Mouse (Mus musculus) midbrain, embryonic 14.5 days (tissue): Measurements from ENCODE around the gene 2210016F16Rik. TPM values are rescaled to one million over a fixed set of nuclear protein-coding genes. Genes with fewer than 3 reads are reported as not detected.
A peak's percentile ranks its signal among the peaks of the same experiment; 100 is the strongest.
"Not testable (repeated sequence)": the region's sequence is repeated elsewhere in the genome, so short reads cannot be mapped to it uniquely, and the experiment has no call there.

Experiments
- ATAC-seq: fragments of 200-750 bp; cut with Nextera tagmentation; 2 replicates; pipeline ENCODE4 v1.8.0; 2017; ENCODE audit warnings: moderate number of reproducible peaks, moderate library complexity; ENCODE audit not compliant: low FRiP score, low TSS enrichment
- DNase-seq: peaks from one replicate; pipeline ENCODE4 v3.0.0-alpha.2; 2015
- H3K27ac ChIP-seq: fragments of 300-500 bp; sonication (generic); replicated peaks from 2 replicates; pipeline ENCODE4 v1.5.1; 2014; ENCODE audit warnings: mild to moderate bottlenecking, low read depth, low read length, moderate library complexity
- H3K27me3 ChIP-seq: fragments of 300-500 bp; sonication (generic); 2 replicates; pipeline ENCODE4 v1.6.1; 2014; ENCODE audit warnings: low read length, control low read depth, mixed read lengths; ENCODE audit not compliant: control insufficient read depth, insufficient read depth
- H3K36me3 ChIP-seq: fragments of 300-500 bp; sonication (generic); 2 replicates; pipeline ENCODE4 v1.6.1; 2014; ENCODE audit warnings: low read length, control low read depth; ENCODE audit not compliant: control insufficient read depth, insufficient read depth
- H3K4me1 ChIP-seq: fragments of 300-500 bp; sonication (generic); 2 replicates; pipeline ENCODE4 v1.6.1; 2014; ENCODE audit warnings: mild to moderate bottlenecking, antibody characterized with exemption, low read length, control low read depth; ENCODE audit not compliant: control insufficient read depth, insufficient read depth
- H3K4me2 ChIP-seq: fragments of 300-500 bp; sonication (generic); 2 replicates; pipeline ENCODE4 v1.6.1; 2014; ENCODE audit warnings: mild to moderate bottlenecking, low read length, moderate library complexity
- H3K4me3 ChIP-seq: fragments of 300-500 bp; sonication (generic); replicated peaks from 2 replicates; pipeline ENCODE4 v1.5.1; 2014; ENCODE audit warnings: low read depth, low read length
- H3K9ac ChIP-seq: fragments of 300-500 bp; sonication (generic); replicated peaks from 2 replicates; pipeline ENCODE4 v1.6.1; 2014; ENCODE audit warnings: mild to moderate bottlenecking, low read length, moderate library complexity
- H3K9me3 ChIP-seq: fragments of 300-500 bp; sonication (generic); 2 replicates; pipeline ENCODE4 v1.6.1; 2016; ENCODE audit warnings: low read length, control low read depth, mixed read lengths; ENCODE audit not compliant: control insufficient read depth
- WGBS: fragments of 180-500 bp; shearing (Covaris S2); extraction: QIAGEN DNeasy Blood & Tissue Kit; methylation state at CpG from one replicate; pipeline ENCODE4 v1.1.7; 2014; 5-methylcytosine and 5-hydroxymethylcytosine counted together
- polyA plus RNA-seq: library from polyadenylated mRNA; unstranded; fragments of >200 nt; fragmentation: Nextera tagmentation; extraction: Ambion mirVana; gene quantifications from 2 replicates; pipeline ENCODE4 v1.2.1, GENCODE M21; 2014

2210016F16Rik gene
- polyA plus RNA-seq, 1 experiment from 2014 or later: 22.9 TPM

DNA sequence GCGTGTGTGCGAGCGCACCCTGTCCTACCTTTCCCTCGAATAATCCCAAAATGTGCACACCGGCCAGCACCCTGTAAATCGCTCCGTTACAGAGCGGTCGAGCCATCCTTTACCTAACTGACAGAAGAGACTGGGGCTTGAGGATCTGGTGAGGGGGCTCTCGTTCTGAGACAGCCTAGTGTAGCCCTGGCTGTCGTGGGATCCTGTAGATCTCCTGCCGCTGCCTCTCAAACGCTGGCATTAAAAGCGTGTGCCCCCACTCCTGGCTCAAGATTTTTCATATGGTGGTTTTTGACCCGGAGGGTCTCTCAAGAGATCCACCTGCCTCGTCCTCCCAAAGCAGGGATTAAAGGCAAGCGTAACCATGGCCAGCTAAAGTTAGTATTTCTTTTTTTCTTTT, 18.2 kb upstream of the 2210016F16Rik start, which contains the start of gene Hnrnpk:
Gene Hnrnpk, minus strand, starts transcription at position 101 of the 400 bp plus-strand sequence.
- WGBS: 5% methylated on average over 17 of the region's 17 CpGs
- not testable (repeated sequence) for H3K27me3 ChIP-seq, H3K9me3 ChIP-seq, H3K4me1 ChIP-seq, H3K36me3 ChIP-seq, ATAC-seq
- DNase-seq: peak; percentile 34
- peak within 1 kb of the TSS; percentile 100 for H3K4me3 ChIP-seq
- H3K9ac ChIP-seq: peak within 1 kb of the TSS; percentile 100
- peak within 1 kb of the TSS; percentile 100 for H3K27ac ChIP-seq
- peak within 1 kb of the TSS; percentile 51 for H3K4me2 ChIP-seq

DNA sequence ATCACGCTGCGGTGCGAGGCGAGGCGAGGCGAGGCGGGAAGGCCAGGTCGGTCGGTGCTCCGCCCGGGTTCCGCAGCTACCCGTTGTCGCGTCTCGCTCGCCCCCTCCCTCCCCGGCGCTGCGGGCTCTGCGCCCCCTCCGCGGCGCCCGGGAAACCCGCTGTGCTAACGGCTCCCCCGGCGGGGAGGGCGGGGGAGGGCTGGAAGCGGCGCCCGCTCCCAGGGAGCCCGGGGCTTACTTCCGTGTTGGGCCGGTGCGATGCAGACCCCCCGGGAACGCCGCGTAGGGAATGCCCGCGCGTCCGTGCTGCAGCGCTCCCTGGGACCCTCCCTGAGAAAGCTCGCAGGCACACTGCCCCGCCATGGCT, 17.7 kb upstream of the 2210016F16Rik start:
- H3K4me2 ChIP-seq: peak overlapping the region; percentile 51
- peak overlapping the region; percentile 100 for H3K9ac ChIP-seq
- WGBS: under 1% methylated on average over 42 of the region's 48 CpGs
- no peak for DNase-seq
- H3K4me3 ChIP-seq: peak overlapping the region; percentile 100
- peak; percentile 62 for ATAC-seq
- H3K36me3 ChIP-seq: peaks cover 13% of the 10 kb centered on the region
- peaks cover 6% of the 10 kb centered on the region; the same call in 1 of the 2 replicates for H3K4me1 ChIP-seq
- H3K27ac ChIP-seq: peak overlapping the region; percentile 100
- no peaks in the 10 kb centered on the region for H3K27me3 ChIP-seq
- H3K9me3 ChIP-seq: no peaks in the 10 kb centered on the region

DNA sequence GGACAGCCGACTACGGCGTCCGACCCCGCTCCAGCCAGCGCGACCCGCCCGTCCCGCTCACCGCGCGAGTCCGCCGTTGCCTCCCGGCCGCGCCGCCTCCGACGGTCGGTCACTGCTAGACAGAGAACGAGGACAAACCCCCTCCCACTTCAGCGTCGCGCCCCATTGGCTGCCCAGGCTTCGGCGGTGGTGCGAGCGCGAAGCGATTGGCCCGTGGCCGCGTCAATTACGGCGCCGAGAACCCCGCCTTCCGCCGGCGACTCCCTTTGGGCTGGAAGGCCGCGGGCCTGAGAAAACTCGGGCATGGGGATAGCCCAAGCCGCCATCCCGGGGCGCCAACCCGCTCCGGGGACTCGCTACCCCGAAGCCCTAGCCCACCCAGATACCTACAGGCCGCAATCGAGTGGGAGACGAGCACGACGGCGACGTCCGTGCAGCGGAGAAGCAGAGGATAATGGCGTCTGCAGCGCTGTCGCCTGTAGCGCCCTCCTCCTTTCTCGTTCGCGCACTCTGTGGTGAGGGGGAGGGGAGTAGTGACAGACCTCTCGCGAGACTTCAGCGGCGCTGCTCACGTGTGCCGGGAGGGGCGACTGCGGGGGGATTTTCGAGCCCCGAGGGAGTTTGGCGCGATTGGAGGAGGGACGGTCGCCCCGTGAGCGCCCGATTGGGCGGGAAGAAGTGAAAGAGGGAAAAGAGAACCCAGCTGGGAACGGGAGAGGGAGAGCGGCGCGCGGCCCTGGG, 17.1 kb upstream of the 2210016F16Rik start, which contains the start of gene Rmi1:
Gene Rmi1, plus strand, starts transcription at position 246 of the 741 bp plus-strand sequence.
- Histone ChIP-seq H3K9me3 (no peaks in the 10 kb centered on the region), H3K4me2 (peak within 1 kb of the TSS; percentile 88), H3K4me3 (peak within 1 kb of the TSS; percentile 100), H3K36me3 (peaks cover 18% of the 10 kb centered on the region), H3K27ac (peak within 1 kb of the TSS; percentile 100), H3K4me1 (peaks cover 6% of the 10 kb centered on the region; the same call in 1 of the 2 replicates), H3K27me3 (no peaks in the 10 kb centered on the region), H3K9ac (peak within 1 kb of the TSS; percentile 100)
- WGBS: under 1% methylated on average over 86 of the region's 91 CpGs
- ATAC-seq (peak; percentile 95), DNase-seq (peak; percentile 99)

DNA sequence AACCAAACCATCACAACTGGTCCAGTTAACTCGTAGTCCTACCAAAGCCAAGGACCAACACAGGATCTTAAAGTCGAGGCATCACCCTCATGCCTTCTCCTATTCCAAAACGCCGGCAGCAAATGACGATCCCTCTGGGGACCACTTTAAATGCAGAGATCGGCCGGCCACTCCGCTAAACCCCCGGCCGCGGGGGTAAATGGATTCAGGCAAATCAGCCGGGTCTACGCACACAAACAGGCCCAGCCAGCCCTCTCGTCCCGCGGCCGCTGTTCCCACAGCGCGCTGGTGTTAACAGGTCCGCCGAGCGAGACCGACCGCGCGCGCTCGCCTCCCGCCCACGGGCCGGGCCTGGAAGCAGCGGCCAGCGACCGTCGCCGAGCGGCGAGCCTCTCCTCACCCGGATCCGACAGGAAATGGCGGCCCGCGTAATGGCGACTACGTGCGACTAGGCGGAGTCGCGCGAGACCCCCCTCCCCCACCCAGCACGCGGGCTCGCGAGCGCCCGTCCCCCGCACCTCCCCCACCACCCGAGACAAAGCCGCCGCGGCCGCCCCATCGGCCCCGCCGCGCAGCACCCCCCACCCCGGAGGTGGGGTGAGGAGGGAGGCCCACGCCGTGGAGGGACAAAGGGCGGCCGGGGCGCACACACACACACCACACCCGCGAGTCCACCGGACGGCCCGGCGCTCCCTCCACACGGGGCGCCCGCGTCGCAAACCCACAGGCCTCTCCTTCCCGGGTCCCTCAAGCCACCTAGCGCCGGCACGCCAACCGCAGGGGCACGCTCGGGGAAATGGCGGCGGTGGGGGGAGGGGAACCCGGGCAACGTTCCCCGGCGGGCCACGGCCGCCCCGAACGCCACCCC, 16.3 kb upstream of the 2210016F16Rik start:
- under 1% methylated on average over 75 of the region's 100 CpGs for WGBS
- no peaks in the 10 kb centered on the region for H3K9me3 ChIP-seq
- H3K27ac ChIP-seq: peak overlapping the region; percentile 100
- H3K36me3 ChIP-seq: peaks cover 26% of the 10 kb centered on the region
- peak; percentile 92 for DNase-seq
- ATAC-seq: peak; percentile 62
- peak overlapping the region; percentile 100 for H3K4me3 ChIP-seq
- H3K9ac ChIP-seq: peak overlapping the region; percentile 100
- H3K27me3 ChIP-seq: no peaks in the 10 kb centered on the region
- peak overlapping the region; percentile 88 for H3K4me2 ChIP-seq
- H3K4me1 ChIP-seq: peaks cover 6% of the 10 kb centered on the region; the same call in 1 of the 2 replicates

DNA sequence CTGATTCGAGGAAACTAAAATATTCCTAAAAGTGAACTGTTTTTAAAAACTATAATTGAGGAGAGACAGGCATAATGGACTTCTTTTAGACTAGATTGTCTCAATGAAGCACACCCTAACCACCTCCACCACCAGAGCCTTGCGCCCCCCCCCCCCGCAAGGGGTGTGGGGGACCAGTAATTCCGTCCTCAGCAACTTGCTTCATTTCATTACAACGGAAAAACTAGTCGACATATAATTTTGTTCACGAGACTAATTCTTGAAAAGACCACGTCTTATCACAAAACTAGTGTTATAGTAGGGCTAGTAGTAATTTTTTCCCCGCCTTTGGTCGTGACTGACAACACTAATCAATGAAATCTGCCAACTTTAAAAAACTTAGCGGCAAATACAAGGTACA, 15.6 kb upstream of the 2210016F16Rik start:
- 1% methylated on average over 11 of the region's 11 CpGs for WGBS
- H3K4me3 ChIP-seq: peak overlapping the region; percentile 100
- peaks cover 34% of the 10 kb centered on the region for H3K36me3 ChIP-seq
- peak overlapping the region; percentile 100 for H3K9ac ChIP-seq
- DNase-seq: peak; percentile 21
- no peak overlapping the region for H3K27ac ChIP-seq
- peak overlapping the region; percentile 88 for H3K4me2 ChIP-seq
- no peak for ATAC-seq
- peaks cover 6% of the 10 kb centered on the region; the same call in 1 of the 2 replicates for H3K4me1 ChIP-seq
- no peaks in the 10 kb centered on the region for H3K9me3 ChIP-seq
- no peaks in the 10 kb centered on the region for H3K27me3 ChIP-seq

DNA sequence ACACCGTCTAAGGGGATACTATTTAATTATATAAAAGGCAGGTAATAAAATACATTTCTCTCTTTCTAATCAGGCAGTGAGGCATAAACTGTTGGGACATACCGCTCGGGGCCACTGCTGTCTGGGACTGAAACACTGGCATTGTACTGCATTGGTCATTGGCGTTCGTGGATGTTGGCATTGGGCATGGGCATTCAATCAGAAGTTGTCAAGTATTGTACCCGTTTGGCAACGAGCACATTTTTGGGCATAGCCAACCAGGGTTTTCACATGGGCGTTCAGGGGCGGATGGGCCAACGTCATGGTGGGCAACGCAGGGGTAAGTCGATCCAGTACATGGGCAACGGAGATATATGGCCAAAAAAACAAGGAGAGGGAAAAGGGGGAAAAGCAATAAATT, 12.6 kb upstream of the 2210016F16Rik start:
- Histone ChIP-seq H3K4me1 (peaks cover 6% of the 10 kb centered on the region; the same call in 1 of the 2 replicates), H3K4me3 (no peak overlapping the region), H3K36me3 (peaks cover 63% of the 10 kb centered on the region), H3K4me2 (no peak overlapping the region), H3K9ac (no peak overlapping the region), H3K27ac (no peak overlapping the region), H3K9me3 (no peaks in the 10 kb centered on the region), H3K27me3 (no peaks in the 10 kb centered on the region)
- ATAC-seq: no peak
- no peak for DNase-seq
- WGBS: 93% methylated on average over 13 of the region's 13 CpGs

DNA sequence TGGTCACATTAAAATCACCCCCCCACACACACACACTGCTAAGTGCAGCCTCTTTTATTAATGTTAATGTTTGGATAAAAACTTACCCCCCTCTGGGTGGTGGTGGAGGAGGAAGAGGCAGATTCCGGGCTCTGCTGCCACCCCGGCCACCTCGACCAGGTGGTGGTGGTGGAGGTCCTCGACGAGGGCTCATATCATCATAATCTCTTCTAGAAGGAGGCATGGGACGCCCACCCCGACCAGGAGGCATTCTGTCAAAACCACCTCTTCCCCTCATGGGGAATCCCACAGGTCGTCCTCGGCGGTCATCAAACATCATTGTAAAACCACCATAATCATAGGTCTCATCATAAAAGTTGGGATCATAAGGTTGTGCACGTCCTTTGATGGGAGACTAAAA, 9.4 kb upstream of the 2210016F16Rik start:
- not testable (repeated sequence) for H3K27ac ChIP-seq, H3K4me2 ChIP-seq, H3K9ac ChIP-seq, DNase-seq, H3K27me3 ChIP-seq, H3K9me3 ChIP-seq, H3K4me3 ChIP-seq, ATAC-seq, H3K4me1 ChIP-seq
- WGBS: 87% methylated on average over 11 of the region's 11 CpGs
- peaks cover 86% of the 10 kb centered on the region for H3K36me3 ChIP-seq

DNA sequence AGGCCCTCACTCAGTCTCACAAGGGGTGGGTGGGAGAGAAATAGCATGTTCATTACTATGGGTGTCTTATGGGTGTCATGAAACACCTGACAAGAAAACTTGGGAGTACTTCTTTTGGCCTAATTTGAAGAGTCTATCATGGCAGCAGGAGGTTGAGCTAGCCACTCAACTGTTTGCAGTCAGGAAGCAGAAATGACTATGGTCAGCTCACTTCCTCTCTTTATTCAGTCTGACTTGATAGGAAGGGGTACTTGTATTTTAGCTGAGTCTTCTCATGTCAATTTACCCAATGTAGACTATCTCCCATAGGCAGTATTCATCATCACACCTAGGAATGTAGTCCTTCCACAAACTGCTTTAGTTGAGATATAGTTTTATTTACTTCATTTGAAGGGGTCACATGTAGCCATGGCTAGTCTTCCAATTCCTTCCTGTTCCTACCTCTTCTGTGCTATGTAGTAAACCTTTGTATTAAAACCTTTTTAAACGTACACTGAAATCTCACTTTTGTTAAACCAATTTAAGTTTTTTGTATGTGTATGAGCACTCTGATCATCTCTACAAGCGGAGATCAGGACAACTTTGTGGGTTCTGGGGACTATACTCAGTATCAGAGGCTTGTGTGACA, 4.4 kb upstream of the 2210016F16Rik start:
- Histone ChIP-seq H3K4me3 (no peak overlapping the region), H3K4me1 (no peaks in the 10 kb centered on the region), H3K27me3 (no peaks in the 10 kb centered on the region), H3K27ac (no peak overlapping the region), H3K4me2 (no peak overlapping the region), H3K9ac (no peak overlapping the region), H3K9me3 (no peaks in the 10 kb centered on the region), H3K36me3 (peaks cover 45% of the 10 kb centered on the region)
- WGBS: 80% methylated on average over 2 of the region's 2 CpGs
- DNase-seq (no peak), ATAC-seq (no peak)
